Mouse (Mus musculus): ENCODE results near the gene Pgc. TPM values are rescaled to one million over a fixed set of nuclear protein-coding genes. Genes with fewer than 3 reads are reported as not detected.

Gene Pgc
- total RNA-seq, 2 experiments from 2014 or later = not detected

DNA sequence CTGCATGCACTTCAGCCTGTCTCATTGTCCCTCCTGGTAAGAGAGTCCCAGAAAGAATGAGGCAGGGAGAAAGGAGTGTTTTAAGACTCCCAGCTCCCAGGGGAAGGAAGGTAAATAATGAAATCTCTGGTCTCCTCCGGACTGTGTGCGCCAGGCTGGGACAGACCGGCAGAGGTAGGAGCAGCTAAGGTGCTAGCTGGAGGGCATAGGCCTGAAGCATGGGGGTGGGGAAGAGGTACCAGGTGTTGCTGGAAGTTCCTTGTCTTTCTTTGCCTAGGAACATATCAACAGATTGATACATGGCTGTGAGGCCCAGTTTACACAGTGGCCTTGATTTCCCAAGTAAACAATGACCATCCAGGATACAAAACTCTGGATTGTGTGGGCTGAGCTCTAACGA is 17.7 kb upstream of the Pgc start:
- no peak for DNase-seq

DNA sequence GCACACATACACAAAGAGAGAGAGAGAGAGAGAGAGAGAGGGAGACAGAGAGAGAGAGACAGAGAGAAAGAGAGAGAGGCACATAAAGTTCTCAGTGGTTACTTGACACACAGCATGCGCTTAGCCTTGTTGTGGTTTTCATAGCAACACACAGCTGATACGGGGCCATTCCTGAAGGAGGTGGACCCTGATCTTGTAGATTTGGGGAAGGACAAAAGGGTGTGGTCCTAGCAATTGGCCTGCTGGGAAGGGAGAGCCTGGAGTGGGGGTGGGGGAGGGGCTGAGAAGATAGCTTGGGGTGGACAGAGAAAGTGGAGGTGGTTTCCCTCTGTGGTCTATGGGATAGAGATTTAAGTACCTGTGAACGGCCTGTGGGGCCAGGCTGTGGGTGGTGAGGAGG is 16.6 kb upstream of the Pgc start:
- no peak for DNase-seq

- no peak for DNase-seq
Observed at GRCm38 (mm10) chr17:47711883-47712282, 14.8 kb upstream of the Pgc start.

GRCm38 (mm10) chr17:47712889-47713571 is 13.6 kb upstream of the Pgc start:
- DNase-seq = no peak

- no peak for DNase-seq
Observed at GRCm38 (mm10) chr17:47715037-47715436, 11.6 kb upstream of the Pgc start.

DNA sequence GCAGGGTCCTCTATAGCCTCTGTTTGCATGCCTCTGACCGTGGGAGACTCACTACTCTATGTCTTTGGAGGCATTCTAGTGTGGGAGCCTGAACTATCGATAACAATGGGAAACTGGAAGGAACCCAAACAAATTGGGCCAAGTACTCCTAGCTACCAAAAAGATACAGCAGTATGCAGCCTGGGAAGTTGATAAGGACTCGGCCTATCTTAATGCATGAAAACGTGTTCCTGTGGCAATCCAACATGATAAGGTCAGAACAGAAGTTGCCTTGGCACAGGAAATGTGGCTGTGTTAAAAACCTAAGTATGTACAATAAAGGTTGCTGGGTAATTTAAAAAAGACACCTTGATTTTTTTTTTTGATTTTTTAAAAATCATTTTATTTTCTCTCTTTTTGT is 5.5 kb upstream of the Pgc start:
- no peak for DNase-seq

- DNase-seq = no peak
Observed at GRCm38 (mm10) chr17:47730633-47731575, 4.3 kb downstream of the Pgc start.

- no peak for DNase-seq
Observed at GRCm38 (mm10) chr17:47735553-47736100, 9.0 kb downstream of the Pgc start.

DNA sequence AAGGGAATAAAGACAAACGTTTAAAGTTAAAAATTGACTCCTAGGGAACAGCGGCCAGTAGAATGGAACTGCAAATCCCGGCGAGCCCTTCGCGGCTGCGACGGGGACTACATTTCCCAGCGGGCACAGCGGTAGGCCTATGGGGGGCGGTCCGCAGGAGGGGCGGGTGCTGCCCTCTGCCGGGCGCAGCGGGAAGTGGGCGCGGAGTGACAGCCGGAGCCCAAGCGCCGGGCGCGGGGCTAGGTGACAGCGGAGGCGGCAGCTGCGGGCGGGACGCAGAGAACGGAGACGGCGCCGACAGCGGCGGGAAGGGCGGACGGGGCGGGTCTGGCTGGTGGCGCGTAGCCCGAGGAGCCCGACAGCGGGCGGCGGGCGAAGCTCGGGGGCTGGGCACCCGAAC is 10.2 kb downstream of the Pgc start, which contains the start of gene Tfeb:
TSS of gene Tfeb (plus strand) at position 175 of the 400 bp plus-strand sequence.
- peak; percentile 96 to 97 for DNase-seq

GRCm38 (mm10) chr17:47737271-47738065 is 10.8 kb downstream of the Pgc start:
- DNase-seq = peak; percentile 70 to 79

- no peak for DNase-seq
Observed at GRCm38 (mm10) chr17:47738066-47738878, 11.6 kb downstream of the Pgc start.

- no peak for DNase-seq
Observed at GRCm38 (mm10) chr17:47738879-47739798, 12.5 kb downstream of the Pgc start.

GRCm38 (mm10) chr17:47740186-47740585 is 13.5 kb downstream of the Pgc start:
- DNase-seq = no peak

DNA sequence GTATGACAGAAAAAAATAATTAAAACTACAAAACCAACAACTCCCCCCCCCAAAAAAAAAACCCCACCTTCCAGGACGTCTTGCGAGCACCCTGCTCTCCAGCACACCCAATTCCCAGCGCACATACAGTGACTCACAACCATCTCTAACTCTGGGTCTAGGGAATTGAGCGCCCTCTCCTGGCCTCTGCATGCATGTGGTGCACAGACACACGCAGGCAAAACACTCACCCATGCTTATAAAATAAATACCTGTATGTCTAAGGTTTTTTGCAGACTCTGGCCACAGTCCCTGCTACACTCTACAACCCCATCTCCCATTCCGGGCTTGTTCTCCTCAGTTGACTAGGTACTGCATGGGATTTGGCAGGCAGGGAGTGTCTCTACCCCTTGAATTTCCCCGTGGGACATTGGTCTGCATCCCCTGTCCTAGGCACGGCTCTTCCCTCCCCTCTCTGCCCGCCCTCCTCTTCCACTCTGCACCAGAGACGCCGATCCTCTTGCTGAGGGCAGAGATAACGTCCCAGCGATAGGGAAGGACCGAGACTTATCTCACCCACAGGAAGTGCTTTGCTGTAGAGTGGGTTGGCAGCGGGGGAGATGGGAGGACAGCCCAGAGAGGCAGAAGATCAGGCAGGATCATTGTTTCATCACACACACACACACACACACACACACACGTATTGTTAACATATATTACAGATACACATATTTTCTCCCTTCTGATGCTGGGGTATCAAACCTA is 16.5 kb downstream of the Pgc start:
- DNase-seq = no peak

- no peak for DNase-seq
Observed at GRCm38 (mm10) chr17:47744086-47744485, 17.4 kb downstream of the Pgc start.

- DNase-seq = no peak
Observed at GRCm38 (mm10) chr17:47744746-47745368, 18.2 kb downstream of the Pgc start.

DNA sequence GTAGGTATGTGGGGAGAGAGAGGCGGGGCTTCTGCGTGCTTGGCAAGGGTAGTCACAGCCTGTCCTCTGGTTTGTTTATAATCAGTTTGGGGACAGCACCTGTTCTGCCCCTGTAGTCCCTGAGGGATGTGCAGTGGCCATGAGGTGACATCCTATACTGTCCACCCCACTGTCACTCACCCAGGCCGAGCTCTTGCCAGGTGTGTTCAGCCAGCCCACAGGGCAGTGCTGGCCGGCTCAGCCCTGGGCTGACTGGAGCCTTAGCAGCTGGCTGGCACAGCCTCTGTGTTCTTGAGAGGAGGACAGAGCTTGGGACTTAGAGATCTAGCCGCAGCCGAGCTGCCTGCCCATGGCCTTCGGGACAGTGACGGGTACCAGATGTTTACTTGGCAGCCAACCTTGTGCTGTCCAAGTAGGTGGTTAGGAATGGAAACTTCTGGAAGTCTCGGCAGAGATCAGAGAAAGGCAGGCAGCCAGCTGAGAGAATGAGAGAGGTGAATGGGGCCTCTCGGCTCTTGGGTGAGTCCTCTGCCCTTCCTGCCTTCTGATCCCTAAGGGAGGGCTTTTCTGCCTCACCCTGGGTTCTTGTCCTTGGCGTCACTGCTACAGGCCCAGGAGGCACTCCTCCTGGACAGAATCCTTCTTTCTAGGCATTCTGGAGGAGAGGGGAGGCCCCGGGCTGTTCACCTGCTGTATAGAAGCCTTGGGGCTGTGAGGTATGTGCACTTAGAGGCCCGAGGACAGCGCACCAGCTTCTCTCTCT is 22.3 kb downstream of the Pgc start:
- DNase-seq = no peak

DNA sequence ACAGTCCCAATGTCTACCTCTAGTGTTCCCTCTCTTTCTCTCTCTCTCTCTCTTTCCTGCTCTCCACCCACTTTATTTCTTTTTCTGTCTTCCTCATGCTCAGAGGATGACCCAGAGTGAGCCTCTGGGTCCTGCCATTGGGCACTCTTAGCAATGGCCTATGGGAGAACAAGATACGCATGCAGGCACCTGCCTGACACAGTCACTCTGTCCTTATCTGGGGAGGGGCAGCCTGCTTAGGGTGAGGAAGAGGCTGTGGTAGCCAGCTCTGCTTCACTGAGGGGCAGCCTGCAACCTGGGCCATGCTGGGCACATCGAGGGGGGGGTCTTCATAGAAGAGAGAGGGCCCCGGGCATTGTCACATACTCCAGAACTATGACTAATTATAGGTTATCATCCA is 23.0 kb downstream of the Pgc start:
- no peak for DNase-seq
